Mouse (Mus musculus): ENCODE data around the gene Samd9l.
"Not testable (repeated sequence)": the region's sequence is repeated elsewhere in the genome, so short reads cannot be mapped to it uniquely, and the experiment has no call there.

Samd9l gene

DNA sequence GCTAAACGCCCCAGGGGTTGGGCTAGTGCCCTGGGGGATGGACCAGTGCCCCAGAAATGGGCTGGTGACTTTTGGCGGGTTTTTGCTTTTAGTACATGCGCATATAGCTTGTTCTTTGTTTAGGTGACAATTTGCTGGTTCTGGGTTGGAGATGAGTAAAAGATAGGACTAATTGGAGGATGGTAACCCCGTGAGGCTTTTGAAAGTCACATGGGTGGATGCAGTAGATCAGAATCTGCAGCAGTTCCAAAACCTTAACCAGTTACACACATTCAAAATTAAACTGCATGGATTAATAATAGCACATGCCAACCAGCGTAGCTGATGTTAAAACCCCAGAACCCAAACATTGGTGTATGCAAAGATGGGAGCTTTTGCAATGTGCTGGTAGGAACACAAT is 57.9 kb downstream of the Samd9l start:
- no peak for DNase-seq

DNA sequence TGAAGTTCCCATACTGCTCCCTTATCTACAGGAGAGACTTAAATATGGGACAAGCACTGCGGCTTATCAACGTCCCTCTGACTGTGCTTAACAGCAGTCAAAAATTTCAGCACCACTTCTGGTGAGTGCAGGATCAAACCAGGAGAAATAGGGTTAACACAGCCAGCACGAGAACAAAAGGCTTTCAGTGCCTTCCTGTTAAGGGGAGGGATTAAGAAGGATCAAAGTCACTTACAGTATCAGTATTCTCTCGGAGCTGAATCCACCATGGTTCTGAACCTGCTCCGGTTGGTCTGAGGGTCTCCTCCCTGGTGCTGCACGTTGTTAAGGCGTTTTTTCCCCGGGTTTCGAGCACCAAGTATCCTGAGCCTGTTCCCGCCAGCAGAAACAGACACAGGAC is 58.4 kb downstream of the Samd9l start:
- DNase-seq: not testable (repeated sequence)

GRCm38 (mm10) chr6:3339131-3339530 is 60.2 kb downstream of the Samd9l start:
- not testable (repeated sequence) for DNase-seq

Data from kidney, adult 18-20 months (tissue).